Mouse (Mus musculus) spleen, adult 2 months (tissue): ENCODE measurements around the gene Stpg3. TPM values are rescaled to one million over a fixed set of nuclear protein-coding genes. Genes with fewer than 3 reads are reported as not detected.
A peak's percentile ranks its signal among the peaks of the same experiment; 100 is the strongest.

Experiments used
- DNase-seq, 2 experiments: peaks; one replicate each; pipeline versions ENCODE4 v3.0.0 to v3.0.0-alpha.2; 2012 to 2021; ENCODE audit warnings: low spot score in 2 of 2, low read depth in 1 of 2
- H3K27ac ChIP-seq: fragments of 200-500 bp; 2 replicates; pipeline ENCODE4 v1.5.1; 2012; ENCODE audit warnings: low read length, inconsistent platforms; ENCODE audit not compliant: insufficient read depth
- H3K27me3 ChIP-seq: fragments of 200-500 bp; 2 replicates; pipeline ENCODE4 v1.6.1; 2012; ENCODE audit warnings: mild to moderate bottlenecking, moderate library complexity, low read length, inconsistent platforms; ENCODE audit not compliant: control insufficient read depth, insufficient read depth
- H3K36me3 ChIP-seq: fragments of 200-500 bp; 2 replicates; pipeline ENCODE4 v1.6.1; 2012; ENCODE audit warnings: mild to moderate bottlenecking, low read length, inconsistent platforms; ENCODE audit not compliant: control insufficient read depth, insufficient read depth
- H3K4me1 ChIP-seq: fragments of 200-500 bp; 2 replicates; pipeline ENCODE4 v1.6.1; 2011; ENCODE audit warnings: inconsistent platforms; ENCODE audit not compliant: control insufficient read depth, insufficient read depth, insufficient read length
- H3K4me3 ChIP-seq: fragments of 200-500 bp; 2 replicates; pipeline ENCODE4 v1.5.1; 2011; ENCODE audit warnings: mild to moderate bottlenecking, inconsistent platforms; ENCODE audit not compliant: insufficient read depth, insufficient read length; ENCODE audit errors: extremely low read depth
- CTCF ChIP-seq: fragments of 200-500 bp; IDR thresholded peaks from 2 replicates; pipeline ENCODE4 v1.5.1; 2011; ENCODE audit warnings: mild to moderate bottlenecking, inconsistent platforms; ENCODE audit not compliant: insufficient read depth, insufficient read length, insufficient replicate concordance; ENCODE audit errors: extremely low read depth
- POLR2A ChIP-seq: fragments of 200-500 bp; IDR thresholded peaks from 2 replicates; pipeline ENCODE4 v1.6.1; 2011; ENCODE audit warnings: low read depth, low read length, inconsistent platforms
- WGBS: fragments of 180-500 bp; shearing (Covaris S2); methylation state at CpG from one replicate; pipeline ENCODE4 v1.1.7; 2018; 5-methylcytosine and 5-hydroxymethylcytosine counted together
- polyA plus RNA-seq: library from polyadenylated mRNA; depleted of rRNA; stranded (reverse); fragments of >200 nt; gene quantifications from 2 replicates; pipeline ENCODE4 v1.2.3, GENCODE M21; 2012

The Stpg3 gene
- polyA plus RNA-seq, 1 experiment: not detected

DNA sequence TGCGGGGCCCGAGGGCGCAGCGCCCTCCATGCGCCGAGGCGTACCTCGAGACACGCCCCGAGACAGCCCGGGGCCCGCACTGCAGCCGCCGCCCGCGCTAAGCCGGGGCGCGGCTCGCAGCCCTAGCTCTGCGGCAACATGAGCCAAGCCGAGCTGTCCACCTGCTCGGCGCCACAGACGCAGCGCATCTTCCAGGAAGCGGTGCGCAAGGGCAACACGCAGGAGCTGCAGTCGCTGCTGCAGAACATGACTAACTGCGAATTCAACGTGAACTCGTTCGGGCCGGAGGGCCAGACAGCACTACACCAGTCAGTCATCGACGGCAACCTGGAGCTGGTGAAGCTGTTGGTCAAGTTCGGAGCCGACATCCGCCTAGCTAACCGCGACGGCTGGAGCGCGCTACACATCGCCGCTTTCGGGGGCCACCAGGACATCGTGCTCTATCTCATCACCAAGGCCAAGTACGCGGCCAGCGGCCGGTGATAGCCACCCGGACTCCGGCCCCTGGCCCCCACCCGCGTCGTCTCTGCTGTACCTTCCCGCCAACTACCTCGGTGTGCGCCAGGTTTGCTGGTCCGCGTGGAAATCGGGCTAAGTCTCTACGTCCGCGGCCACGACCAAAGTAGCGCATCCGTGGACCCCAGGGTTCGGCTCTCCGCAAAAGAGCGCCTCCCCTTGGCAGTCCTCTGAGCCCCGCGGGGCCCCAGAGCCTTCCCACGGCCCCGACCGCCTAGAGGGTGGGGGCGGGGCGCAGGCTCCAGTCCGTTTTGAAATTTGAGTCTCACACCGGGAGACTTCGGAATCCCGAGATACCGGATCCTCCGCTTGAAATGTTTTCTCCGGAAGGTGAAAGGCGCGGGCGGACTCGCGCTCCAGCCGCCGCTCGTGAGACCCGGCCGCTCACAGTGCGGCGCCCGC, 33.2 kb downstream of the Stpg3 start:
- TF ChIP-seq CTCF: no peak
- peak overlapping the region; percentile 54 for H3K4me3 ChIP-seq
- peaks cover 3% of the 10 kb centered on the region; the same call in 1 of the 2 replicates for H3K27me3 ChIP-seq
- under 1% methylated on average over 100 of the region's 100 CpGs for WGBS
- peak in 1 of 2 experiments; percentile 52 for DNase-seq
- H3K4me1 ChIP-seq: peaks cover 17% of the 10 kb centered on the region
- peak overlapping the region; percentile 42 for H3K27ac ChIP-seq
- no peaks in the 10 kb centered on the region for H3K36me3 ChIP-seq

GRCm38 (mm10) chr2:25180478-25180903, 33.9 kb downstream of the Stpg3 start, which contains the start of gene Nrarp:
TSS of gene Nrarp (plus strand) at chr2:25180758.
- peak; percentile 77 to 93 for DNase-seq
- TF ChIP-seq POLR2A: peak; percentile 64
- no peak for TF ChIP-seq CTCF
- Histone ChIP-seq H3K36me3 (no peaks in the 10 kb centered on the region), H3K4me3 (peak within 1 kb of the TSS; percentile 54), H3K27ac (peak within 1 kb of the TSS; percentile 42), H3K4me1 (peaks cover 15% of the 10 kb centered on the region), H3K27me3 (no peaks in the 10 kb centered on the region)
- WGBS: under 1% methylated on average over 35 of the region's 35 CpGs

DNA sequence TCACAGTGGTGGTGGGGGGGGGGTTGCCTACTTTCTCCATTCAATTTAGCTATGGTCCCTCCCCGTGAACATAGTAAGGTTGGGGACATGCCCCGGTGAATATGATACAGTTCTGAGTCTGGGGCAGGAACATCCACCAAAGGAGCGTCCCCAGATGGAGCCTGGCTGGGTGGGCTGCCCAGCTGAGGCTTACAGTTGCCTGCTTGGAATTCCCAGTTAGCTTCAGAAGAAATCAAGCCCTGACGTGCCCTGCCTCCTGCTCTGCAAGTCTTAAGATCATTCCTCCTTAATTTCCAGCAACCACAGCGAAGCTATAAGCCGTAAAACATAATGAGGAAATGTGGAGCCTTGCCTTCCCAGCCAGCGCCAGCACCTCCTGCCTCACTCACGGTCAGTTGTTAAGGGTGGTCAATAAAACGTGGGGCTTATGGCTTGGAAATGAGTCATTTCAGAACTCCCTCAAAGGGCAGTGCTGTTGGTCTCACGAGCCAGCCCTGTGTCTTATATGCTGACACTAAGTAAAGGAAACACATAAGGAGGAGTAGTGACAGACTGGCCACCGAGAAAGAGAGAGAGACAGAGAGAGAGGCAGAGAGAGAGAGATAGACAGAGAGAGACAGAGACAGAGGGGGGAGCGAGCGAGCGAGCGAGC, 34.7 kb downstream of the Stpg3 start:
- Histone ChIP-seq H3K27me3 (no peaks in the 10 kb centered on the region), H3K27ac (no peak overlapping the region), H3K4me3 (no peak overlapping the region), H3K36me3 (no peaks in the 10 kb centered on the region), H3K4me1 (peaks cover 15% of the 10 kb centered on the region; the same call in 1 of the 2 replicates)
- 74% methylated on average over 15 of the region's 15 CpGs for WGBS
- no peak for DNase-seq
- TF ChIP-seq POLR2A: no peak
- no peak for TF ChIP-seq CTCF

DNA sequence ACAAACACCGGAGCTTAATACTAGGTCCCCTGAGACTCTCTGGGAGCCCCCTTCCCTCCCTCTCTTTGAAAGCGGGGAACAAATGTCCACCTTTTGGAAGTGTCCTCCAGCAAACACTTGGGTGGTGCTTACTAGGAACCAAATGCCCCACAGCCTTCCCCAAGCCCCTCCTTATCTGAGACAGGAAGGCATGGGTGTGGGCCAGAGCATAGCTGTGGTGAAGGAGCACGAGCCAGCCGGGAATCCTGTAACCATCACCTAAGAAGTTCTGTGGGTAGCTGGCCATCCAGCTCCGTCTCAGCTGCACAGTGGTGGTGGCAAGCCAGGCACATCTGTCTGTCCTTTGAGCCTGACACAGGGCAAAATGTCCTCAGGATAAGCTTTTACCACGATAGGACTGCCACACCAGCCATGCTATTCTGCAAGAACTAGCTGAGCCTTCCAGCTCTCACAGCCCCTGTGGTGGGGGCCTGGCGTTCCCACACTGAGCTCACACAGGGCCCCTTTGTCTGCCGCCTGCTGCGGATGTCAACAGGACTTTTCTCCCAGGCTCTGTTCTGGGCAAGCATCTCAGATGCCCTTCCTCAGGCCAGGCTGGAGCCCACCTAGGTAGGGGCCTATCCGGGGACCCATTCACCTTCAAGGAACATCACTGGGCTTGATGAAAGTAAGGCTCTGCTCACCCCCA, 36.0 kb downstream of the Stpg3 start:
- H3K27ac ChIP-seq: no peak overlapping the region
- H3K27me3 ChIP-seq: no peaks in the 10 kb centered on the region
- H3K4me1 ChIP-seq: peaks cover 11% of the 10 kb centered on the region; the same call in 1 of the 2 replicates
- H3K36me3 ChIP-seq: no peaks in the 10 kb centered on the region
- no peak for TF ChIP-seq POLR2A
- TF ChIP-seq CTCF: no peak
- 77% methylated on average over 10 of the region's 10 CpGs for WGBS
- no peak for DNase-seq
- no peak overlapping the region for H3K4me3 ChIP-seq

DNA sequence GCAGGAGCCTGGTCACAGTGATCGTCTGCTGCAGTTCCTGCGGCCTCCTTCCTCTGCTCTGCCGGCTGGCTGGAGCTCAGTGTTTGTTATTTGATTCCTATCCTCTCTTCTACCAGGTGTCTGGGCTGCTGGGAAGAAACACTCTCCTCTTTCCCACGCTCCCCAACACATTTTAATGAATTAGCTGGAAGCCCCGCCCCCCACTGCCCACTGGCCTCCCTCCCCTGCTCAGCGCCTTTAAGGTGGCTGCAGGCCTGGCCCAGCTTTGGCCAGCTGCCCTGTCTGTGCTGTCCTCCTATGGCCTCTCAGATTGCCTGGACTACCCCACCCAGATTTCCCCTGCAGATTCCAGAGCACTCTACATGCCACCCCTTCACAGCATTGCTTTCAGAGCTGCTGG, 36.8 kb downstream of the Stpg3 start:
- H3K36me3 ChIP-seq: no peaks in the 10 kb centered on the region
- no peak overlapping the region for H3K4me3 ChIP-seq
- peaks cover 5% of the 10 kb centered on the region; the same call in 1 of the 2 replicates for H3K4me1 ChIP-seq
- H3K27ac ChIP-seq: no peak overlapping the region
- H3K27me3 ChIP-seq: no peaks in the 10 kb centered on the region
- no peak for TF ChIP-seq POLR2A
- WGBS: 80% methylated on average over 6 of the region's 6 CpGs
- DNase-seq: no peak

- DNase-seq: no peak
- peaks cover 2% of the 10 kb centered on the region; the same call in 1 of the 2 replicates for H3K4me1 ChIP-seq
- no peak for TF ChIP-seq POLR2A
- no peak for TF ChIP-seq CTCF
- no peak overlapping the region for H3K27ac ChIP-seq
- H3K27me3 ChIP-seq: no peaks in the 10 kb centered on the region
- no peaks in the 10 kb centered on the region for H3K36me3 ChIP-seq
- WGBS: 87% methylated on average over 4 of the region's 4 CpGs
- H3K4me3 ChIP-seq: no peak overlapping the region
Measured at GRCm38 (mm10) chr2:25177076-25177475, 37.4 kb downstream of the Stpg3 start.
